Mouse (Mus musculus): ENCODE data around the gene Cstf2t. TPM values are rescaled to one million over a fixed set of nuclear protein-coding genes. Genes with fewer than 3 reads are reported as not detected.

Cstf2t gene
- polyA plus RNA-seq, 1 experiment from 2014 or later, result 28.3 TPM

- no peaks in the 10 kb centered on the region for H3K36me3 ChIP-seq (ENCODE audit: control insufficient read depth, insufficient read depth, low read length)
- no peak overlapping the region for H3K4me3 ChIP-seq (ENCODE audit: low read depth, low read length)
- DNase-seq (ENCODE audit: low spot score), result no peak
- 26% methylated on average over 4 of the region's 4 CpGs for whole genome bisulfite sequencing
- H3K27ac ChIP-seq (ENCODE audit: low read depth), result no peak overlapping the region
- ATAC-seq (replicated peaks; ENCODE audit: low FRiP score, low TSS enrichment, low read depth), result no peak
- H3K4me2 ChIP-seq (ENCODE audit: low read length), result no peak overlapping the region
- no peaks in the 10 kb centered on the region for H3K4me1 ChIP-seq (replicated peaks; ENCODE audit: control insufficient read depth, insufficient read depth, low read length)
- no peak overlapping the region for H3K9ac ChIP-seq (ENCODE audit: low read length)
- H3K27me3 ChIP-seq (replicated peaks; ENCODE audit: control insufficient read depth, insufficient read depth, low read length), result no peaks in the 10 kb centered on the region
- H3K9me3 ChIP-seq (ENCODE audit: control insufficient read depth, low read length), result no peaks in the 10 kb centered on the region
These were observed 32.1 kb downstream of the Cstf2t start for GRCm38 (mm10) chr19:31114690-31115089.

GRCm38 (mm10) chr19:31124628-31125027 is 42.0 kb downstream of the Cstf2t start:
- no peak overlapping the region for H3K9ac ChIP-seq (ENCODE audit: low read length)
- 87% methylated on average over 3 of the region's 3 CpGs for WGBS
- no peak for DNase-seq (ENCODE audit: low spot score)
- H3K9me3 ChIP-seq (ENCODE audit: control insufficient read depth, low read length), result no peaks in the 10 kb centered on the region
- ATAC-seq (replicated peaks; ENCODE audit: low FRiP score, low TSS enrichment, low read depth), result no peak
- no peaks in the 10 kb centered on the region for H3K4me1 ChIP-seq (replicated peaks; ENCODE audit: control insufficient read depth, insufficient read depth, low read length)
- no peak overlapping the region for H3K4me2 ChIP-seq (ENCODE audit: low read length)
- H3K27ac ChIP-seq (ENCODE audit: low read depth), result no peak overlapping the region
- H3K36me3 ChIP-seq (ENCODE audit: control insufficient read depth, insufficient read depth, low read length), result no peaks in the 10 kb centered on the region
- no peak overlapping the region for H3K4me3 ChIP-seq (ENCODE audit: low read depth, low read length)
- H3K27me3 ChIP-seq (replicated peaks; ENCODE audit: control insufficient read depth, insufficient read depth, low read length), result no peaks in the 10 kb centered on the region

DNA sequence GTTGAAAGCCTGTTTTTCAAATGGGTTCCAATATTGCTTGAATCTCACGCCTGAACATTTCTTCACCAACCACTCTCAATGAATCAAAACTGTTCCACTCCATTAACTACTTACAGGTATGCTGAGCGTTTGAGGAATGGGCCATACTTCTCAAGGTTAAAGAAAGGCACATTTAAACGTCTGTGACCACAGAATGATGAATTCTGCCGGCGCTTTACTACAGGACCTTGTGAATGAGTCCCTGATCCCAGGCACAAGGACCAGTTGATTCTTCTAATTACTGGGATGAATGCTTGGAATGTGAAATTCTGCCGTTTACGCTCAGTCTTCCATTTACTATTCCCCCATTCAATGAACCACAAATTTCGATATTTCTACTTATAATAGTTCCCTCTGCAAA is 50.0 kb downstream of the Cstf2t start:
- H3K9me3 ChIP-seq (ENCODE audit: control insufficient read depth, low read length), result no peaks in the 10 kb centered on the region
- H3K9ac ChIP-seq (ENCODE audit: low read length), result no peak overlapping the region
- WGBS, result 82% methylated on average over 8 of the region's 8 CpGs
- H3K27ac ChIP-seq (ENCODE audit: low read depth), result no peak overlapping the region
- no peaks in the 10 kb centered on the region for H3K27me3 ChIP-seq (replicated peaks; ENCODE audit: control insufficient read depth, insufficient read depth, low read length)
- no peaks in the 10 kb centered on the region for H3K4me1 ChIP-seq (replicated peaks; ENCODE audit: control insufficient read depth, insufficient read depth, low read length)
- no peaks in the 10 kb centered on the region for H3K36me3 ChIP-seq (ENCODE audit: control insufficient read depth, insufficient read depth, low read length)
- no peak overlapping the region for H3K4me3 ChIP-seq (ENCODE audit: low read depth, low read length)
- DNase-seq (ENCODE audit: low spot score), result no peak
- ATAC-seq (replicated peaks; ENCODE audit: low FRiP score, low TSS enrichment, low read depth), result no peak
- no peak overlapping the region for H3K4me2 ChIP-seq (ENCODE audit: low read length)

DNA sequence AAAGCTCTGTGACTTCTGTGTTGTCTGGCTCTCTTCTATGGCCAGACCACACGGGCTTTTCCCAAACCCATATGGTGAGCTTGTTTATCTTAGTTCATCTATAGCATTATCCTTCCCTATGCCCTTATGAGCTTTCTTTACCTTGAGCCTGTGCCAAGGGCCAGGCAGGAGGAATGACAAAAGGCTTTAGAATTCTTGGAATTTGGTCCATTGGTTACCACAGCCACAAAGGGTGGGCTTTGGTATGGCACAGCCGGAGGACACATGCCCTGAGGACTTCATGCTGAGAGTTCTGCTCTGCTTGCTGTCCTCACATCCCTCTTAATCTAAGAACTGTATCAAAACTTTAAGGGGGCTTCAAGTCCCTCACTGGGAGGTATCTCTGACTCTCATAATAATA is 53.7 kb downstream of the Cstf2t start:
- Histone ChIP-seq H3K9ac (ENCODE audit: low read length) (no peak overlapping the region), H3K27me3 (replicated peaks; ENCODE audit: control insufficient read depth, insufficient read depth, low read length) (no peaks in the 10 kb centered on the region), H3K4me3 (ENCODE audit: low read depth, low read length) (no peak overlapping the region), H3K4me1 (replicated peaks; ENCODE audit: control insufficient read depth, insufficient read depth, low read length) (no peaks in the 10 kb centered on the region), H3K36me3 (ENCODE audit: control insufficient read depth, insufficient read depth, low read length) (no peaks in the 10 kb centered on the region), H3K9me3 (ENCODE audit: control insufficient read depth, low read length) (no peaks in the 10 kb centered on the region), H3K4me2 (ENCODE audit: low read length) (no peak overlapping the region), H3K27ac (ENCODE audit: low read depth) (no peak overlapping the region)
- DNase-seq (ENCODE audit: low spot score) (no peak), ATAC-seq (replicated peaks; ENCODE audit: low FRiP score, low TSS enrichment, low read depth) (no peak)
- WGBS, result 37% methylated on average over 2 of the region's 2 CpGs

Measured in intestine, embryonic 14.5 days (tissue).